Mouse (Mus musculus): ENCODE measurements around the gene Slc25a13. TPM values are rescaled to one million over a fixed set of nuclear protein-coding genes. Genes with fewer than 3 reads are reported as not detected.

Slc25a13 gene
- 1.9 and 2.0 TPM in 2 replicates for polyA plus RNA-seq (2012; rRNA removed)

DNA sequence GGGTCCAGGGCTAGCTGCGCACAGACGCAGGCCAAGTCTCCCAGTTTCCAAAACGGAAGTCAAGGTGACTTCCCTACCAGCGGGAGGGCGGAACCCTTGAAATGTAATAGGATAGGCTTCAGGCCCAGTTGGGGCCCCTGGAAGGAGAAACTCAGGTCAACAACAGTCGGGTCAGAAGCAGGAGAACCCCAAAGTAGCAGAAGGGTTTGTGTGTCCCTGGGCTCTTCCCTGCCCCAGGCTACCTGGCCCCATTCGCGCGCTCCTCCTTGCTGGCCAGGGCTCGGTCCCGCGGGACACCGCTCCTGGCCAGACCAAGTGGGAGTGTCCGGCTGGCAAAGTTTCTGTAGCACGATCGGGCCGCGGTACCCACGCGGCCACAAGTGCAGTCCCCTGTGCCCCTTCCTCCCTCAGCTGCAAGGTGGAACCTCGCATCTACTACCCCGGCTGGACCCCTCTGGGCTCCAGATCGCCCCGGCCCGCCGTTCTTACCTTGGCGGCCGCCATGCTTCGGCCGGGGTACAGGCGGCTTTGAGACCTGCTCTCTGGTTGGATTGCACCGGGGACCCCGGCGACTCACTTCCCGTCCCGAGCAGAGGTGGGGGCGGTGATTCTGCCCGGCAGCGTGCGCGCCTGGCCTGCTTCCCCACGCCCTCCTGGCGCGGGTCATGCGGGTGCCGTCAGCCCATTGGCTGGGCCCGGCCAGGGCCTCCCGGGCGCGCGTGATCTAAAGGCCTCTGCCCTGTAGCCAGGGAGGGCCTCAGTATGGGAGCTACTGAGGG lies at the start of gene Slc25a13:
Slc25a13 (minus strand) TSS at position 667 of the 779 bp plus-strand sequence.
- peak within 1 kb of the TSS; percentile 44 for H3K4me3 ChIP-seq (ENCODE audit: insufficient read depth, low read length)
- peaks cover 2% of the 10 kb centered on the region; the same call in 1 of the 2 replicates for H3K4me1 ChIP-seq (ENCODE audit: control insufficient read depth, insufficient read depth, low read length)
- TF ChIP-seq POLR2A (IDR thresholded peaks at IDR 0.05; ENCODE audit: extremely low read depth, insufficient read depth, low read length) (no peak), CTCF (IDR thresholded peaks at IDR 0.05; ENCODE audit: extremely low read depth, insufficient read depth, low read length) (no peak)
- H3K27ac ChIP-seq (ENCODE audit: insufficient read depth, low read length) = no peak within 1 kb of the TSS

GRCm38 (mm10) chr6:6265761-6266160 lies 48.8 kb upstream of the Slc25a13 start:
- TF ChIP-seq CTCF (IDR thresholded peaks at IDR 0.05; ENCODE audit: extremely low read depth, insufficient read depth, low read length) (no peak), POLR2A (IDR thresholded peaks at IDR 0.05; ENCODE audit: extremely low read depth, insufficient read depth, low read length) (no peak)
- no peak overlapping the region for H3K27ac ChIP-seq (ENCODE audit: insufficient read depth, low read length)
- no peaks in the 10 kb centered on the region for H3K4me1 ChIP-seq (ENCODE audit: control insufficient read depth, insufficient read depth, low read length)
- H3K4me3 ChIP-seq (ENCODE audit: insufficient read depth, low read length) = no peak overlapping the region

GRCm38 (mm10) chr6:6263293-6263911 lies 46.4 kb upstream of the Slc25a13 start:
- TF ChIP-seq CTCF (IDR thresholded peaks at IDR 0.05; ENCODE audit: extremely low read depth, insufficient read depth, low read length) = no peak
- no peak for TF ChIP-seq POLR2A (IDR thresholded peaks at IDR 0.05; ENCODE audit: extremely low read depth, insufficient read depth, low read length)
- H3K4me1 ChIP-seq (ENCODE audit: control insufficient read depth, insufficient read depth, low read length) = no peaks in the 10 kb centered on the region
- H3K4me3 ChIP-seq (ENCODE audit: insufficient read depth, low read length) = no peak overlapping the region
- no peak overlapping the region for H3K27ac ChIP-seq (ENCODE audit: insufficient read depth, low read length)

DNA sequence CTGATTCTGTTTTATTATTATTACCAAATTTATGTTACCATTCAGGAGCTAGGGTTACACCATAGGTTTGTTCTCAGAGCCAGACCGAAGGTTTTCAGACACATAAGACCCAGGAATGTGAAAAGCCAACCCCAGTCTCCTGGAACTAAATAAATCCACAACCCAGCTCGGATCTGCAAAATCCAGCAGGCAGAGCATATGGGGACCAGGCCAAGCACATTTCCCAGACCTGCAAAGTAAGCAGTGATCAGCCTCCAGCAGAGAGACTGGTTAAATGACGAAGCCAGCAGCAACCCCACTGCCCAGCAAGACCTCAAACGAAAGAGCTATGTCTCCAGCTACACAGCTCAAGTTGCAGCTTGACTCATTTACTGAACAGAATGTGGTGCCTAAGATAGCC lies 43.9 kb upstream of the Slc25a13 start:
- Histone ChIP-seq H3K4me3 (ENCODE audit: insufficient read depth, low read length) (no peak overlapping the region), H3K4me1 (ENCODE audit: control insufficient read depth, insufficient read depth, low read length) (no peaks in the 10 kb centered on the region), H3K27ac (ENCODE audit: insufficient read depth, low read length) (no peak overlapping the region)
- no peak for TF ChIP-seq CTCF (IDR thresholded peaks at IDR 0.05; ENCODE audit: extremely low read depth, insufficient read depth, low read length)
- no peak for TF ChIP-seq POLR2A (IDR thresholded peaks at IDR 0.05; ENCODE audit: extremely low read depth, insufficient read depth, low read length)

- no peaks in the 10 kb centered on the region for H3K4me1 ChIP-seq (ENCODE audit: control insufficient read depth, insufficient read depth, low read length)
These were observed 31.5 kb upstream of the Slc25a13 start for GRCm38 (mm10) chr6:6248500-6248899.

GRCm38 (mm10) chr6:6243828-6244227 lies 26.9 kb upstream of the Slc25a13 start:
- Histone ChIP-seq H3K4me3 (ENCODE audit: insufficient read depth, low read length) (no peak overlapping the region), H3K27ac (ENCODE audit: insufficient read depth, low read length) (no peak overlapping the region), H3K4me1 (ENCODE audit: control insufficient read depth, insufficient read depth, low read length) (no peaks in the 10 kb centered on the region)
- TF ChIP-seq POLR2A (IDR thresholded peaks at IDR 0.05; ENCODE audit: extremely low read depth, insufficient read depth, low read length) = no peak
- no peak for TF ChIP-seq CTCF (IDR thresholded peaks at IDR 0.05; ENCODE audit: extremely low read depth, insufficient read depth, low read length)

More at GRCm38 (mm10) chr6:6248500-6248899, 31.5 kb upstream of the Slc25a13 start:
- H3K4me3 ChIP-seq (ENCODE audit: insufficient read depth, low read length) = no peak overlapping the region
- H3K27ac ChIP-seq (ENCODE audit: insufficient read depth, low read length) = no peak overlapping the region
- no peak for TF ChIP-seq POLR2A (IDR thresholded peaks at IDR 0.05; ENCODE audit: extremely low read depth, insufficient read depth, low read length)
- no peak for TF ChIP-seq CTCF (IDR thresholded peaks at IDR 0.05; ENCODE audit: extremely low read depth, insufficient read depth, low read length)

DNA sequence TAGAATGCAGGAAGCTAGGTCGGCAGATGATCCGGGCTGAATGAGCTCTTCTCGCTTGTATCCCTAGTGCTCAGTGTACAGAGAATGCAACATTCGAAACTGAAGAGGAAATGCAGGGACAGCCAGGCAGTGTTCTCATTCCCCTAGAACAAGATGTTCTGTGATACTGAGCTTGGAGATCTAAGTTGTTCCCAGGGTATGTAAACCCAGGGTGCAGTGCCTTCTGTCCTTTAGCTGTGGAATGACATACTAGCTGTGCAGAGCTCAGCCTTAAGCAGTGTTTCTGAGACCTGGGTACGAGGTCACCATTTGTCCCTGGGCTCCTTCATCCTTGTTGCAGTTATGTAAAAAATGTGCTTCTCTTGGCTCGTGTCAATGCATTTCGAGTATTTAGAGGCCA lies 25.1 kb upstream of the Slc25a13 start:
- Histone ChIP-seq H3K4me1 (ENCODE audit: control insufficient read depth, insufficient read depth, low read length) (no peaks in the 10 kb centered on the region), H3K27ac (ENCODE audit: insufficient read depth, low read length) (no peak overlapping the region), H3K4me3 (ENCODE audit: insufficient read depth, low read length) (no peak overlapping the region)
- TF ChIP-seq CTCF (IDR thresholded peaks at IDR 0.05; ENCODE audit: extremely low read depth, insufficient read depth, low read length) (no peak), POLR2A (IDR thresholded peaks at IDR 0.05; ENCODE audit: extremely low read depth, insufficient read depth, low read length) (no peak)

DNA sequence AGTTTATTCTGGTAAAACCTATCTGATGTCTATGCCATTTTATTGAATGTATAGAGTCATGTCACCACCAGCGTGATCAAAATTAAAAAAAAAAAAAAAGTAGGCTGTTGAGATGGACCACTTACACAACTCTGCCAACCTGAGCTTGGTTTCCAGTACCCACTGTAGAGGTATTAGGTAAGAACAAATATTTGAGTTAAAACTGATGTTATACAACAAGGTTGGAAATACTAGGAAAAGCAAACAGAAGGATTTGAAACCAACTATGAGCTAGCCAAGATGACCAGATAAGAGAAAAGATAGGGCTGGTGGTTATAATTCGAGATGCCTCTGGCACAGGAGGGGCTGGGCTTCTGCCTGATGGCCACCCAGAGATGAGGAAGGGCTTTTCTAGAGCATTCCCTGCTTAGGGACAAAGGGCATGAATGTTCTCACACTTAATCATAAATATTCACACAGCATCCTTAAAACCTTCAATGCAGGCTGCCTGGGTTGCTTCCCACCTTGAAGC lies 19.9 kb upstream of the Slc25a13 start:
- TF ChIP-seq POLR2A (IDR thresholded peaks at IDR 0.05; ENCODE audit: extremely low read depth, insufficient read depth, low read length) (no peak), CTCF (IDR thresholded peaks at IDR 0.05; ENCODE audit: extremely low read depth, insufficient read depth, low read length) (no peak)
- Histone ChIP-seq H3K4me3 (ENCODE audit: insufficient read depth, low read length) (no peak overlapping the region), H3K27ac (ENCODE audit: insufficient read depth, low read length) (no peak overlapping the region), H3K4me1 (ENCODE audit: control insufficient read depth, insufficient read depth, low read length) (no peaks in the 10 kb centered on the region)

DNA sequence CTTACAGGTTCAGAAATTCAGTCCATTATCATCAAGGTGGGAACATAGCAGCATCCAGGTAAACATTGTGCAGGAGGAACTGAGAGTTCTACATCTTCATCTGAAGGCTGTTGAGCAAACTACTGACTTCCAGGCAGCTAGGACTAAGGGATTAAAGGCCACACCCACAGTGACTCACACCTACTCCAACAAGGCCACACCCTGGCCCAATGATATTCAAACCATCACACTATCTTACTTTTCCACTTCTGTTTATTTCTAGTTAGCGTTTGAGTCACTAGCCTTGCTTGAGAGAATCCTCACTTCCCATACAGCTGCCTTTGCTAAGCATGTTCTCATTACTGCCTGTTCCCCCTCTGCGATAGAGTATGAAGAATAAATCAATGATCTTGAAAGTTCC lies 13.3 kb upstream of the Slc25a13 start:
- Histone ChIP-seq H3K4me3 (ENCODE audit: insufficient read depth, low read length) (no peak overlapping the region), H3K4me1 (ENCODE audit: control insufficient read depth, insufficient read depth, low read length) (no peaks in the 10 kb centered on the region), H3K27ac (ENCODE audit: insufficient read depth, low read length) (no peak overlapping the region)
- TF ChIP-seq CTCF (IDR thresholded peaks at IDR 0.05; ENCODE audit: extremely low read depth, insufficient read depth, low read length) (no peak), POLR2A (IDR thresholded peaks at IDR 0.05; ENCODE audit: extremely low read depth, insufficient read depth, low read length) (no peak)
